Mouse (Mus musculus): ENCODE data around the gene Pnpla2. TPM values are rescaled to one million over a fixed set of nuclear protein-coding genes. Genes with fewer than 3 reads are reported as not detected.
A peak's percentile ranks its signal among the peaks of the same experiment; 100 is the strongest.

Pnpla2 gene
- polyA plus RNA-seq, 1 experiment from 2014 or later: 23.4 TPM

DNA sequence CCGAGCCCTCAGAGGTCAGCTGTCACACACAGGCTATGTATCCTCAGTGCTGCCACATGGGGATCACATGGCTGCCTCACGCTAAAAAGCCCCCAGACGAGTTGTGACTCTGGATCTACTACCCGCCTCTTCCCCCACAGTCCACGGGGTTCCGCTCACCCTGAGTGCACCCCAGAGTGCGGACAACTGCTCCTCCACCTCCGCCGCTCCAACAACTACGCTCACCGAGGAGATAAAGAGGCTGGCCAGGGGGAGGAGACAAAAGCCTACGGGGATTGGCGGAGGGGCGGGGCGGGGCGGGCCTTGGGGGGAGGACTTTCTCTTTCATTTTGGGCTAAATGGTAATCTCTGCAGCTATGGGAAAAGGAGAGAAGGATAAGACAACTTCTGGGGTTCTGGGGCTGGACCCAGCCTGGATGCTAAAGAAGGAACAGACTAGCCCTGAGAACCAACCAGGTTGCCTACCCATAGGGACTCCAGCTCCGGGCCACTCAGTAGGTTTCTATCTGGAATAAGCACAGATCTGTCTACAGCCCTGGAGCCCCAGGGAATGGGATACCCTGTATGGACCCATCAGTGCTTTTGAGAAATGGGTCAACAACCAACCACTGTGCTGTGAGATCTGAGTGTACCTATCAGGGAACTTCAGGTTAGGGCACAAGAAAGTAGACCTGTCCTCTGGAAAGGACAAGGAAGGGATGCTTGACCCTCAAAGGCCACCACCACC, 19.7 kb upstream of the Pnpla2 start:
- 4% methylated on average over 17 of the region's 17 CpGs for WGBS
- H3K9me3 ChIP-seq (ENCODE audit: control insufficient read depth, low read length): no peaks in the 10 kb centered on the region
- peak overlapping the region; percentile 35 for H3K27ac ChIP-seq (ENCODE audit: low read depth, low read length)
- peak overlapping the region; percentile 53; the same call in 1 of the 2 replicates for H3K9ac ChIP-seq (ENCODE audit: low read depth, low read length)
- DNase-seq (ENCODE audit: low spot score) (peak; percentile 75), ATAC-seq (replicated peaks; ENCODE audit: low FRiP score) (peak; percentile 64)
- peak overlapping the region; percentile 98 for H3K4me2 ChIP-seq
- peaks cover 31% of the 10 kb centered on the region for H3K4me1 ChIP-seq (replicated peaks; ENCODE audit: control insufficient read depth, insufficient read depth, low read length)
- peak overlapping the region; percentile 52 for H3K4me3 ChIP-seq (ENCODE audit: low read depth, low read length)
- H3K27me3 ChIP-seq (replicated peaks; ENCODE audit: control insufficient read depth, insufficient read depth, low read length): no peaks in the 10 kb centered on the region
- peaks cover 27% of the 10 kb centered on the region for H3K36me3 ChIP-seq (ENCODE audit: control insufficient read depth, insufficient read depth, low read length)

DNA sequence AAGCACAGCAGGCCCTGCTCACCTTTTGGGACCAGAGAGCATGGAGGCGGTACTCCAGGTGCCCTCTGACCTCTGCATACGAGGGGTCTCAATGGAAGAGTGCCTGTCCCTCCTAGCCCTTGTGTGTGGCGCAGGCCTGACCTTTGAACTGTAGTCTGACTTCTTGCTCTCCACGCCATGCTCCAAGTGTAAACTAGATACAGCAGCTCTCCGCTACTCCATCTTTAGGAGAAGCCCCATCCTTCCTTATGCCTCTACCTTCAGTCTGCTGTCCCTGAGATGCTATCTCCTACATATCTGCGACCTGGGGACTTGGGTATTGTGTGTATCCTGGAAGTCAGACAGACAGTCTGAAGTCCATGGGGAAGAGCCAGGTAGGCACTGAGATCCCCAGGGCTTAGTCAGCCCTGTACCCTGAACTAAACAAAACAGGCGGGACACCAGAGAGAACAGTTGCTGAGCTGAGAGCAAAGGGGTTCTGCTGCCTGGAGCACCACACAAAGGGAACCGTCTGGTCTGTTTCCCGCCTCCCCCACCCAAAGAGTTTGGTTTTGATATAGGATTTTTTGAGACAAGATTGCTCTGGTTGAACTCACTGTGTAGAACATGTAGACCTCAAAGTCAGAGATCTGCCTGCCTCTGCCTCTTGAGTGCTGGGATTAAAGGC, 19.0 kb upstream of the Pnpla2 start:
- Histone ChIP-seq H3K9ac (ENCODE audit: low read depth, low read length) (no peak overlapping the region), H3K4me3 (ENCODE audit: low read depth, low read length) (peak overlapping the region; percentile 52), H3K9me3 (ENCODE audit: control insufficient read depth, low read length) (no peaks in the 10 kb centered on the region), H3K27ac (ENCODE audit: low read depth, low read length) (peak overlapping the region; percentile 35), H3K4me1 (replicated peaks; ENCODE audit: control insufficient read depth, insufficient read depth, low read length) (peaks cover 31% of the 10 kb centered on the region), H3K27me3 (replicated peaks; ENCODE audit: control insufficient read depth, insufficient read depth, low read length) (no peaks in the 10 kb centered on the region), H3K4me2 (peak overlapping the region; percentile 98), H3K36me3 (ENCODE audit: control insufficient read depth, insufficient read depth, low read length) (peaks cover 30% of the 10 kb centered on the region)
- 75% methylated on average over 9 of the region's 9 CpGs for WGBS
- no peak for DNase-seq (ENCODE audit: low spot score)
- ATAC-seq (replicated peaks; ENCODE audit: low FRiP score): no peak

DNA sequence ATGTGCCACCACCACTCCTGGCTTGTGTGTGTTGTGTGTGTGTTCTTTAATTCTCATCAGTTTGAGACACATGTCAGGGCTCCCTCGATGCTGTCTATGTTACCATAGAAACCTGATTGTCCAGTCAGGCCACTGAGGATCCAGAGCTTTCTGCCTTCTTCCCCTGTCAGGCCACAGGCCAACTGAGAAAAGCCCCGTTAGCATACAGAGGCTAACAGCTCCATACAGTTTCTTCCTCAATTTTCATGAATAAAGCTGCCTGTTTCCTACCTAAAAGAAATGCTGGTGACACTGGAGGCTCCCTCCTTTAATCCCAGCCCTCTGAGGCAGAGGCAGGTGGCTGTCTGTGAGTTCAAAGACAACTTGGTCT, 18.5 kb upstream of the Pnpla2 start:
- H3K4me3 ChIP-seq (ENCODE audit: low read depth, low read length): peak overlapping the region; percentile 76
- no peaks in the 10 kb centered on the region for H3K27me3 ChIP-seq (replicated peaks; ENCODE audit: control insufficient read depth, insufficient read depth, low read length)
- peak overlapping the region; percentile 85; the same call in 1 of the 2 replicates for H3K9ac ChIP-seq (ENCODE audit: low read depth, low read length)
- H3K27ac ChIP-seq (ENCODE audit: low read depth, low read length): peak overlapping the region; percentile 68; the same call in 1 of the 2 replicates
- H3K4me1 ChIP-seq (replicated peaks; ENCODE audit: control insufficient read depth, insufficient read depth, low read length): peaks cover 33% of the 10 kb centered on the region
- peak overlapping the region; percentile 98 for H3K4me2 ChIP-seq
- DNase-seq (ENCODE audit: low spot score) (no peak), ATAC-seq (replicated peaks; ENCODE audit: low FRiP score) (no peak)
- WGBS: 43% methylated on average over 2 of the region's 2 CpGs
- peaks cover 34% of the 10 kb centered on the region for H3K36me3 ChIP-seq (ENCODE audit: control insufficient read depth, insufficient read depth, low read length)
- H3K9me3 ChIP-seq (ENCODE audit: control insufficient read depth, low read length): no peaks in the 10 kb centered on the region

DNA sequence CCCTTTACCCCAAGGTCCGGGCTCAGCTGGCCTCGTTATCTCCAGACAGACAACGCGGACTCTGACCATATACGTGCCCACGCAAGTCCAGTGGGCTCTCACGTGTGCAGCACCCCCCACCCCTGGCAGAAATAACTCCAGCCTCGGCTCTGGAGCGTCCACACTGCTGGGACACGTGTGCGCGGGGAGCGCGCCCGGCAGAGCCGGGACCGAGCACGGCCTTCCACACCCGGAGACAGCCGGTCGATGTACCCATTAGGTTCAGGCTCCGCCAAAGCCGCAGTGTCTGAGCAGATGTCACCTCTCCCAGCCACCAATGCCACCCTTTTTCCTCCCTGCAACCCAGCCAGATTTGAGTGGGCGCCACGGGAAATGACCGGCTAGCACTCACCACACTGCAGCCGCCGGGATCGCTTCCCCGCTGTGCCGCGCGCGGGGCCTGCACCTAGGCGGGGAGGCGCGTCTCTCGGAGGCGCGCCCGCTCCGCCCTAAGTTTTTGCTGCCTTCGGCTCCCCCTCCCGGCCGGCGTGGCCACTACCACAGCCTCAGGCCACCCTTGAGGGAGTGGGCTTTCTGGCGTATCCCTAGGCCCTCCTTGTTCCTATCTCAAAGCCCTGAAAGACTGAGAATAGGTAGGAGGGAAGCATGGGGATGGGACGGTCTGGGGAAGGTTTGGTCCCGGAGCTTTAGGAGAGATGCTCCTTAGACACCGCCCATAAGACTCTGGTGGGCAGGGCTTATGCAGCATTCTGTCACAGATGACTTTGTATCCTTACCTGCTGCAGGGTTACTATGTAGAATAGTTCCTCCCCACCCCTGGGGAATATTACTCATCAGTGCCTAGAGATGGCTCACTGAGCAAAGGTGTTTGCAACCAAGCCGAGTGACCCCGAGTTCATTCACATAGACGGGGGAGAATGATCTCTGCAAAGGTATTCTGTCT, 17.5 kb upstream of the Pnpla2 start, which contains the start of gene Slc25a22:
Gene Slc25a22, minus strand, starts transcription at position 715 of the 943 bp plus-strand sequence.
- ATAC-seq (replicated peaks; ENCODE audit: low FRiP score) (peak; percentile 79), DNase-seq (ENCODE audit: low spot score) (peak; percentile 89)
- H3K4me2 ChIP-seq: peak within 1 kb of the TSS; percentile 98
- no peaks in the 10 kb centered on the region for H3K9me3 ChIP-seq (ENCODE audit: control insufficient read depth, low read length)
- peak within 1 kb of the TSS; percentile 68 for H3K27ac ChIP-seq (ENCODE audit: low read depth, low read length)
- WGBS: 6% methylated on average over 53 of the region's 53 CpGs
- peaks cover 39% of the 10 kb centered on the region for H3K4me1 ChIP-seq (replicated peaks; ENCODE audit: control insufficient read depth, insufficient read depth, low read length)
- H3K27me3 ChIP-seq (replicated peaks; ENCODE audit: control insufficient read depth, insufficient read depth, low read length): no peaks in the 10 kb centered on the region
- peak within 1 kb of the TSS; percentile 76 for H3K4me3 ChIP-seq (ENCODE audit: low read depth, low read length)
- H3K36me3 ChIP-seq (ENCODE audit: control insufficient read depth, insufficient read depth, low read length): peaks cover 32% of the 10 kb centered on the region
- peak within 1 kb of the TSS; percentile 85 for H3K9ac ChIP-seq (ENCODE audit: low read depth, low read length)

DNA sequence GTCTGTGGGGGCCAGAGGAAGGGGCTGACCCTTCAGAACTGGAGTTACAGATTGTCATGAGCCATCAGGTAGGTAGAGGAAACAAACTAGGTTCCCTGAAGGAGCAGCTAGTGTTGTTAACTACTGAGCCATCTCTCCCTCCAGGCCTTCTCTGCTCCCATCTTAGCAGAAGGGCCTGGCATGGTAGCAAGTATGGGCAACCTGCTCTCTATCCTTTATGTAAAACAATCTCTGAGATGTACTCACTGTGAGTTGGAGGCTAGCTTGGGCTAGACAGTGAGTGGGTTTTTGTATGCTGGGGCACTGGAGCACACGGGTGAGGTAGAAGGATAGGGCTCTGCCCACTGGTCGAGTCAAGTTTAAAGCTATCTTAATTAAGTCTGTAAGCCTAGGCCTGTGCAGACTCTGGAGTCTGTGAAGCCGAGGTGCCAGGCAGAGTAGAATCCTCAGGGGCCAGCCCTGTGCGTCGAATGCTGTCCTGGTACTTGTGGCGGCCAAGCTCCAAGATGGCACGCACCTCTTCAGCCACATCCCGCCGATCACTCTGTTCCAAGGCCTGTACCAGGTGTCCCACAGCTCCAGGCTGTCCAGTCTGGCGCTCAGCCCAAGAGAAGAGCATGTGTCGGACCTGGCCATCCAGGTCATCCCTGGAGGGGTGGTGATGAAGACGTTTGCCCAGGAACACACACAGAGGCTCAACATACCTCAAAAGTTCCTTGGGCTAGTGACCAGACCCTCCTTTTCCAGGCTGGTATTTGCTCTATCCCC, 16.6 kb upstream of the Pnpla2 start:
- no peak for ATAC-seq (replicated peaks; ENCODE audit: low FRiP score)
- H3K27ac ChIP-seq (ENCODE audit: low read depth, low read length): 0 out of 2 replicates have a peak overlapping the region, but pooled peaks have one; percentile 19
- no peak overlapping the region for H3K4me2 ChIP-seq
- H3K4me3 ChIP-seq (ENCODE audit: low read depth, low read length): no peak overlapping the region
- 92% methylated on average over 12 of the region's 12 CpGs for WGBS
- H3K9ac ChIP-seq (ENCODE audit: low read depth, low read length): no peak overlapping the region
- H3K9me3 ChIP-seq (ENCODE audit: control insufficient read depth, low read length): no peaks in the 10 kb centered on the region
- H3K4me1 ChIP-seq (replicated peaks; ENCODE audit: control insufficient read depth, insufficient read depth, low read length): peaks cover 49% of the 10 kb centered on the region
- DNase-seq (ENCODE audit: low spot score): no peak
- no peaks in the 10 kb centered on the region for H3K27me3 ChIP-seq (replicated peaks; ENCODE audit: control insufficient read depth, insufficient read depth, low read length)
- peaks cover 30% of the 10 kb centered on the region for H3K36me3 ChIP-seq (ENCODE audit: control insufficient read depth, insufficient read depth, low read length)

DNA sequence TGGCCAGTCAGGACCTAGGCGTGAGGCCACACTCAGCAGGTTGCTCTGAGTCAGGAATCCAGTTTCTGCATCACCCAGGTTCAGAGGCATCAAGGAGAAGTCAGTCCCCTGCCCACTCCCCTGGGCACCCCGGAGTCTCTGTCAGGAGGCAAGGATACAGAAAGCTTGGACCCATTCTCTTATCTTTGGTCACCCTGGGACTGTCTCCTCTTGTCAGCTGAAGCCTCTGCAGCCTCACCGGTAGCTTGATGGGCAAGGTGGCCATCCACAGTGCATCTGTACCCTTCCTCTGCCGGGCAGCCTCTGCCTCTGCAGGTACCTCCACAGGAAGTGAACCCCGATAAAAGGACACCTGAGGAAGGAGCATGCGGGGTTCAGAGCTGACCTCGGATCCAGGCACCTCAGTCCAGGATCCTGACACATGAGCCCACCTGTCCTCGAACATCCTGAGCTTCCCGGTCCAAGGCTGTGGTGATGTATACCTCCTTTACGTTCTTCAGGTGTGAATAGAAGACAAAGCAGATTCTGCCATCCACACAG, 15.8 kb upstream of the Pnpla2 start:
- WGBS: 96% methylated on average over 10 of the region's 10 CpGs
- ATAC-seq (replicated peaks; ENCODE audit: low FRiP score) (no peak), DNase-seq (ENCODE audit: low spot score) (no peak)
- Histone ChIP-seq H3K9me3 (ENCODE audit: control insufficient read depth, low read length) (no peaks in the 10 kb centered on the region), H3K27me3 (replicated peaks; ENCODE audit: control insufficient read depth, insufficient read depth, low read length) (no peaks in the 10 kb centered on the region), H3K27ac (ENCODE audit: low read depth, low read length) (no peak overlapping the region), H3K4me2 (no peak overlapping the region), H3K4me3 (ENCODE audit: low read depth, low read length) (no peak overlapping the region), H3K36me3 (ENCODE audit: control insufficient read depth, insufficient read depth, low read length) (peaks cover 30% of the 10 kb centered on the region), H3K9ac (ENCODE audit: low read depth, low read length) (no peak overlapping the region), H3K4me1 (replicated peaks; ENCODE audit: control insufficient read depth, insufficient read depth, low read length) (peaks cover 42% of the 10 kb centered on the region)

DNA sequence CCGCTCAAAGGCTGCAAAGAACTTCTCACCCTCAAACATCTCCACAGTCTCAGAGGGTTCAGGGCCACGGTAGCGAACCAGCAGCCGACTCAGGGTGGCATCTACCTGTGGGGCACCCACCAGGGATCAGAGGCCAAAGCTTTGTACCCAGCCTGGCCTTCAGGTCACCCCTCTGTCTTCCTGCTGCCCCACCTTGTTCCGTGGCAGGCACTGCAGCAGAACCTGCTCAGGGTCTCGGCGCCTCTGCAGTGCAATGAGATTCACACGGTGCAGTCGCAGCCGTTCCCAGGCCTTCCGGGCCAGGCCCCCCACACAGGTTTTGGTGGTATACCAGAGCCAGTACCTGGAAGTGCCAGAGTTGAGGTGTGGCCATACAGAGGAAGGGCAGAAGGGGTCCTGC, 15.2 kb upstream of the Pnpla2 start:
- Histone ChIP-seq H3K4me2 (no peak overlapping the region), H3K9me3 (ENCODE audit: control insufficient read depth, low read length) (no peaks in the 10 kb centered on the region), H3K36me3 (ENCODE audit: control insufficient read depth, insufficient read depth, low read length) (peaks cover 30% of the 10 kb centered on the region), H3K4me3 (ENCODE audit: low read depth, low read length) (no peak overlapping the region), H3K27me3 (replicated peaks; ENCODE audit: control insufficient read depth, insufficient read depth, low read length) (no peaks in the 10 kb centered on the region), H3K9ac (ENCODE audit: low read depth, low read length) (no peak overlapping the region), H3K27ac (ENCODE audit: low read depth, low read length) (no peak overlapping the region), H3K4me1 (replicated peaks; ENCODE audit: control insufficient read depth, insufficient read depth, low read length) (peaks cover 36% of the 10 kb centered on the region)
- no peak for ATAC-seq (replicated peaks; ENCODE audit: low FRiP score)
- no peak for DNase-seq (ENCODE audit: low spot score)
- 97% methylated on average over 11 of the region's 11 CpGs for WGBS
